9 mouse cellular contexts compared by ENCODE assay signal in the genomic region with DNA sequence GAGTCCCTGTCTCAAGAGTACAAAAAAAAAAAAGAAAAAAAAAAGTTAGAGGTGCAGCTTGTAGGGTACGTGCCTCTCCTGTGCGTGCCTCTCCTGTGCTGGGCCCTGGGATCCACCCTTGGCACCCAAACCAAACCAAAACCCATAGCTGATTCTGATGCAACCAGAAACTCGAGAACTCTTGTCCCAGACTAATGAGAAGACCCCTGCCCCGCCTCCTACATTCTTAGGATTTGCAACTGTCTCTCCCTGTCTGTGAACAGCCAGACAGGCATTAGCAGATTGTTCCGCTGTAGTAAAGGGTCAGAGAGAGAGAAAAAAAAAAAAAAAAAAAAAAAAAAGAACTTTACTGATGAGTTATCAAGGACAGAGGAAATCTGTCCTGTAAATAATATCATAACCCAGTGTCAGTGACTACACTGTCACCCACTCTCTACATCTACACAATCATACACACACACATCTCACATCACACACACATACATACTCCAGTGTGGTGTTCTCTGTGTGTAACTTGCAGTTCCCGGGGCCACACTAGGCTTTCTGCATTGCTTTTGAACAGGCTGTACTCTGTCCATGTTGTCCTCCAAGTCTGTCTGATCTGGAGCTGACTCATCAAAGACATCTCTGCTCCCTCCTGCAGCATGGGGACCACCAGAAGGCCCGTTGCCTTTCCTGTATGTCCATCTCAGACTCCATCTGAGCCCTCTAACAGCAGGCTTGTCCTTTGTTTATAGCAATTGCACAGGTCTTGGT. TPM values are rescaled to one million over a fixed set of nuclear protein-coding genes. Genes with fewer than 3 reads are reported as not detected.
DNase-seq lines count a peak whose midpoint lies in the region; ATAC-seq and TF ChIP-seq lines count a peak whose summit lies in the region.
"Had no signal": no experiment of that assay in that cellular context is flagged by ENCODE, and none has a peak within 500 bp of the region (broad histone marks: within the 10 kb centered on the region; RNA-seq: fewer than 3 reads in every experiment).

No protein-coding gene starts in this region.

- ATAC-seq in lung, embryonic 14.5 days (ENCODE audit: insufficient read depth): peak; percentile 57
- ATAC-seq in embryonic facial prominence, embryonic 15.5 days (ENCODE audit: insufficient number of reproducible peaks, low FRiP score, low TSS enrichment, low read depth): 0 out of 2 replicates have a peak, but pooled peaks have one; percentile 12
- peak; percentile 44; the same call in 1 of the 2 replicates for ATAC-seq in limb, embryonic 15.5 days (ENCODE audit: insufficient number of reproducible peaks, low FRiP score, low TSS enrichment, low read depth)
- ATAC-seq in stomach, embryonic 14.5 days (ENCODE audit: insufficient number of reproducible peaks, insufficient read depth, low FRiP score, low read depth): no peak; the same call in 1 of the 2 replicates

- H3K4me2 ChIP-seq in lung, embryonic 14.5 days: peak overlapping the region; percentile 48
- H3K4me2 ChIP-seq in embryonic facial prominence, embryonic 15.5 days (replicated peaks): peak overlapping the region; percentile 42
- peak overlapping the region; percentile 31; the same call in 1 of the 2 replicates for H3K4me2 ChIP-seq in limb, embryonic 15.5 days
- peak overlapping the region; percentile 24 for H3K4me2 ChIP-seq in stomach, embryonic 14.5 days (replicated peaks; ENCODE audit: low read depth, low read length)

- no peak for TF ChIP-seq CTCF in lung, embryonic 14.5 days (IDR thresholded peaks at IDR 0.05; ENCODE audit: low read depth)

- H3K27ac ChIP-seq in lung, embryonic 14.5 days (ENCODE audit: low read depth): peak overlapping the region; percentile 94
- peak overlapping the region; percentile 85 for H3K27ac ChIP-seq in embryonic facial prominence, embryonic 15.5 days (replicated peaks)
- H3K27ac ChIP-seq in limb, embryonic 15.5 days: peak overlapping the region; percentile 86
- peak overlapping the region; percentile 92 for H3K27ac ChIP-seq in stomach, embryonic 14.5 days (ENCODE audit: low read length)

- H3K4me3 ChIP-seq in lung, embryonic 14.5 days (ENCODE audit: low read depth, low read length): no peak overlapping the region; the same call in 1 of the 2 replicates
- H3K4me3 ChIP-seq in embryonic facial prominence, embryonic 15.5 days (replicated peaks): no peak overlapping the region; the same call in 1 of the 2 replicates
- H3K4me3 ChIP-seq in limb, embryonic 15.5 days: no peak overlapping the region
- no peak overlapping the region for H3K4me3 ChIP-seq in stomach, embryonic 14.5 days (ENCODE audit: low read depth, low read length)

- H3K4me1 ChIP-seq in lung, embryonic 14.5 days (ENCODE audit: insufficient read depth): peaks cover 36% of the 10 kb centered on the region
- H3K4me1 ChIP-seq in embryonic facial prominence, embryonic 15.5 days: peaks cover 50% of the 10 kb centered on the region
- H3K4me1 ChIP-seq in limb, embryonic 15.5 days: peaks cover 41% of the 10 kb centered on the region
- H3K4me1 ChIP-seq in stomach, embryonic 14.5 days (ENCODE audit: control insufficient read depth, insufficient read depth, low read length): peaks cover 32% of the 10 kb centered on the region

- no peaks in the 10 kb centered on the region for H3K9me3 ChIP-seq in lung, embryonic 14.5 days (ENCODE audit: low read depth, low read length)
- no peaks in the 10 kb centered on the region for H3K9me3 ChIP-seq in embryonic facial prominence, embryonic 15.5 days (replicated peaks)
- no peaks in the 10 kb centered on the region for H3K9me3 ChIP-seq in limb, embryonic 15.5 days
- H3K9me3 ChIP-seq in stomach, embryonic 14.5 days (ENCODE audit: control insufficient read depth, low read depth, low read length): no peaks in the 10 kb centered on the region

- DNase-seq in lung, embryonic 14.5 days: peak; percentile 80
- no peak for DNase-seq in lung, postnatal 25 days (ENCODE audit: low spot score)
- no peak for DNase-seq in urinary bladder, postnatal 4 days (ENCODE audit: low spot score in 2 of 2)
- DNase-seq in spleen, adult 12 weeks (ENCODE audit: low spot score): no peak
- no peak for DNase-seq in ovary, postnatal 10 days (ENCODE audit: low spot score)

- peak overlapping the region; percentile 27 for H3K9ac ChIP-seq in lung, embryonic 14.5 days
- no peak overlapping the region for H3K9ac ChIP-seq in embryonic facial prominence, embryonic 15.5 days
- H3K9ac ChIP-seq in limb, embryonic 15.5 days: no peak overlapping the region
- no peak overlapping the region for H3K9ac ChIP-seq in stomach, embryonic 14.5 days (replicated peaks; ENCODE audit: low read depth, low read length)

- H3K36me3 ChIP-seq in lung, embryonic 14.5 days (ENCODE audit: insufficient read depth): no peaks in the 10 kb centered on the region
- H3K36me3 ChIP-seq in embryonic facial prominence, embryonic 15.5 days: no peaks in the 10 kb centered on the region
- no peaks in the 10 kb centered on the region for H3K36me3 ChIP-seq in limb, embryonic 15.5 days
- H3K36me3 ChIP-seq in stomach, embryonic 14.5 days (ENCODE audit: control insufficient read depth, insufficient read depth, low read length): no peaks in the 10 kb centered on the region

- H3K27me3 ChIP-seq in lung, embryonic 14.5 days (ENCODE audit: insufficient read depth, low read length): no peaks in the 10 kb centered on the region
- H3K27me3 ChIP-seq in embryonic facial prominence, embryonic 15.5 days: no peaks in the 10 kb centered on the region
- H3K27me3 ChIP-seq in limb, embryonic 15.5 days: no peaks in the 10 kb centered on the region
- H3K27me3 ChIP-seq in stomach, embryonic 14.5 days (ENCODE audit: control insufficient read depth, insufficient read depth, low read length): no peaks in the 10 kb centered on the region

- 16% methylated on average over 7 of the region's 7 CpGs for WGBS in lung, embryonic 14.5 days
- 9% methylated on average over 7 of the region's 7 CpGs for WGBS in embryonic facial prominence, embryonic 15.5 days
- 19% methylated on average over 7 of the region's 7 CpGs for WGBS in limb, embryonic 15.5 days
- WGBS in stomach, embryonic 14.5 days: 9% methylated on average over 7 of the region's 7 CpGs

RNA-seq across cellular contexts. Expression of a gene that starts 19.6 kb away (rescaled TPM):
- polyA plus RNA-seq in lung, embryonic 14.5 days (2014; fragmentation: Nextera tagmentation; extraction: Ambion mirVana): 0.34 TPM in 1 of 2 replicates, not detected in the other
- 3.6 and 3.8 TPM in 2 replicates for polyA plus RNA-seq in embryonic facial prominence, embryonic 15.5 days (2015; fragmentation: Nextera tagmentation; extraction: Ambion mirVana)
- 1.8 and 1.9 TPM in 2 replicates for polyA plus RNA-seq in limb, embryonic 15.5 days (2015; fragmentation: Nextera tagmentation; extraction: Ambion mirVana)
- polyA plus RNA-seq in stomach, embryonic 14.5 days (2014; fragmentation: Nextera tagmentation; extraction: Ambion mirVana): 2.0 and 2.8 TPM in 2 replicates
- polyA plus RNA-seq: testis, adult 2 months had no signal

RNA-seq across cellular contexts. Expression of a gene that starts 35.6 kb away (rescaled TPM):
- 50.1 and 52.9 TPM in 2 replicates for polyA plus RNA-seq in lung, embryonic 14.5 days (2014; fragmentation: Nextera tagmentation; extraction: Ambion mirVana)
- polyA plus RNA-seq in embryonic facial prominence, embryonic 15.5 days (2015; fragmentation: Nextera tagmentation; extraction: Ambion mirVana): 39.9 and 42.9 TPM in 2 replicates
- 38.0 and 40.3 TPM in 2 replicates for polyA plus RNA-seq in limb, embryonic 15.5 days (2015; fragmentation: Nextera tagmentation; extraction: Ambion mirVana)
- polyA plus RNA-seq in stomach, embryonic 14.5 days (2014; fragmentation: Nextera tagmentation; extraction: Ambion mirVana): 46.3 and 48.0 TPM in 2 replicates

RNA-seq across cellular contexts. Expression of a gene that starts 43.2 kb away (rescaled TPM):
- 70.3 and 82.4 TPM in 2 replicates for polyA plus RNA-seq in lung, embryonic 14.5 days (2014; fragmentation: Nextera tagmentation; extraction: Ambion mirVana)
- polyA plus RNA-seq in embryonic facial prominence, embryonic 15.5 days (2015; fragmentation: Nextera tagmentation; extraction: Ambion mirVana): 114 and 120 TPM in 2 replicates
- 125 and 133 TPM in 2 replicates for polyA plus RNA-seq in limb, embryonic 15.5 days (2015; fragmentation: Nextera tagmentation; extraction: Ambion mirVana)
- polyA plus RNA-seq in stomach, embryonic 14.5 days (2014; fragmentation: Nextera tagmentation; extraction: Ambion mirVana): 65.4 and 65.8 TPM in 2 replicates
